Mouse (Mus musculus) cerebral cortex, adult 2 months (tissue): Measurements from ENCODE around the gene C77080.

Source experiments
- WGBS: fragments of 180-500 bp; shearing (Covaris S2); methylation state at CpG from one replicate; pipeline ENCODE4 v1.1.7; 2018; 5-methylcytosine and 5-hydroxymethylcytosine counted together

Gene C77080

GRCm38 (mm10) chr4:129218569-129219175 is 42.5 kb downstream of the C77080 start:
- 55% methylated on average over 7 of the region's 7 CpGs for WGBS

- 67% methylated on average over 3 of the region's 3 CpGs for WGBS
Observed at GRCm38 (mm10) chr4:129212486-129212885, 48.7 kb downstream of the C77080 start.

GRCm38 (mm10) chr4:129211461-129211860 is 49.7 kb downstream of the C77080 start:
- WGBS = 78% methylated on average over 4 of the region's 4 CpGs

DNA sequence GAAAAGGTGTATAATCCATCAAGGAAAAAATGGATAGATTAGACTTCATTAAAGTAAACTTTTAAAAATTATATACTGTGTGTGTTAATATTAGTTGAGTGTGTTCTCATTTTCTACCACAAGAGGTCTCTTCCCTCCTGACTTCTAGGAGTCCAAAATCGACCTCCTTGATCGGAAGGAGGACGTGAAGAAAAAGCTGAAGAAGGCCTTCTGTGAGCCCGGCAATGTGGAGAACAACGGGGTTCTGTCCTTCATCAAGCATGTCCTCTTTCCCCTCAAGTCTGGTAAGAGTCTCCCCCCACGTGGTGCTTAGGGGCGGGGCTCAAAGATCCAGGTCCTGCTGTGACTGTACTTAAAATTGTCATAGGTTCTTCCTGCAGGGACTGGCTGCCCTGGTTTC is 51.7 kb downstream of the C77080 start:
- 35% methylated on average over 7 of the region's 7 CpGs for WGBS

DNA sequence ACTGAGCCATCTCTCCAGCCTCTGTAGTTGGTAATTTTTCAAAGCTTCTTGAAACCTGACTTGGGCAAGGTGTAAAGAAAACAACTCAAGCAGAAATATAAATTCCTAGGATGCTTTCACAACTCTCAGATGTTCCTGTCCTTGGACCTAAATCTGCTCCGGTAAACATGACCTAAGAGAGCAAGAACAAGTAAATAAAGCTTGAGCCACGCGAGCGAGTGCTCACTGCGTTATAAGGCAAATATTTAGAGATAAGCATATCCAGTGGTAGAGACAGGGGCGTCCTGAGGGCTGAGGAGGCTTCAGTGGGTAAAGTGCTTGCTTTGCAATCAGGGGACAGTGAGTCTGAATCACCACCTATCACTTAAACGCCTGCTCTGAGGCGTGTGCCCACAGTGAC is 54.4 kb downstream of the C77080 start:
- 88% methylated on average over 8 of the region's 8 CpGs for WGBS

- WGBS = 57% methylated on average over 10 of the region's 10 CpGs
Observed at GRCm38 (mm10) chr4:129204655-129205054, 56.5 kb downstream of the C77080 start.

GRCm38 (mm10) chr4:129197514-129197913 is 63.7 kb downstream of the C77080 start:
- WGBS = 97% methylated on average over 6 of the region's 6 CpGs

GRCm38 (mm10) chr4:129194280-129194679 is 66.9 kb downstream of the C77080 start:
- WGBS = 100% methylated on average over 1 of the region's 1 CpGs

DNA sequence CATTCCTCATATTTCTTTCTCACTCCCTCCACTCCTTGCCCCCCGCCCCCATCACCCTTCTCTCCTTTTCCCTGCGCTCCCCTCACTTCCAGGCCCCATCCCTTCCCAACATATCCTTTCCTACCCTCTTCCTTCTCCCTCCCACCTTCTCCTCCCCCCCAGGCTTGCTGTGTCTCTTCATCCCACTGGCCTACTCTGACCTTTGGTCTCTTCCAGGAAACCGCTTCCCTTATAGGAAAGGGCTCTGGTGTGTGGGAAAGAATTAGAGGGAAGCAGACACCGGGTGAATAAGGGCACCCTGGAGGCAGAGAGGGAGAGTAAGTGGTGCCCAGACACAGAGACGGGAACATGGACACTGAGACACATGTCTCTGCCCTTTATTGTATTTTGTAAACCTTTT is 69.5 kb downstream of the C77080 start:
- 77% methylated on average over 5 of the region's 5 CpGs for WGBS

DNA sequence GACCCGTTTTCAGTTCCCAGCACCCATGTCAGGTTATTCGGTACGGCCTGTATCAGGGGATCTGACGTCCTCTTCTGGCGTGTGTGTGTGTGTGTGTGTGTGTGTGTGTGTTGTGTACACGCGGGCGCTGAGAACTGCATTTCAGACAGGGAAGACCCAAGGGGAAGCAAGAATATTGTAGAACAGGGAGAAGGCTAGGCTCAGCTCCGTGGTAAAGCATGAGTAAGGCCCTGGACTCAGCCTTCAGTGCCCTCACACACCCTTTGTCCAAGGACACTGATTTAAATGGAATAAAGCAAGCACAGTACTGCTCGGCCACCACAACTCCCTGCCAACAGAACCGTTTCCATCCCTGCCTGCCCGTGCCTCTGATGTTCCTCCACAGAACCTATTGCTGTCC is 70.7 kb downstream of the C77080 start:
- WGBS = under 1% methylated on average over 12 of the region's 12 CpGs

DNA sequence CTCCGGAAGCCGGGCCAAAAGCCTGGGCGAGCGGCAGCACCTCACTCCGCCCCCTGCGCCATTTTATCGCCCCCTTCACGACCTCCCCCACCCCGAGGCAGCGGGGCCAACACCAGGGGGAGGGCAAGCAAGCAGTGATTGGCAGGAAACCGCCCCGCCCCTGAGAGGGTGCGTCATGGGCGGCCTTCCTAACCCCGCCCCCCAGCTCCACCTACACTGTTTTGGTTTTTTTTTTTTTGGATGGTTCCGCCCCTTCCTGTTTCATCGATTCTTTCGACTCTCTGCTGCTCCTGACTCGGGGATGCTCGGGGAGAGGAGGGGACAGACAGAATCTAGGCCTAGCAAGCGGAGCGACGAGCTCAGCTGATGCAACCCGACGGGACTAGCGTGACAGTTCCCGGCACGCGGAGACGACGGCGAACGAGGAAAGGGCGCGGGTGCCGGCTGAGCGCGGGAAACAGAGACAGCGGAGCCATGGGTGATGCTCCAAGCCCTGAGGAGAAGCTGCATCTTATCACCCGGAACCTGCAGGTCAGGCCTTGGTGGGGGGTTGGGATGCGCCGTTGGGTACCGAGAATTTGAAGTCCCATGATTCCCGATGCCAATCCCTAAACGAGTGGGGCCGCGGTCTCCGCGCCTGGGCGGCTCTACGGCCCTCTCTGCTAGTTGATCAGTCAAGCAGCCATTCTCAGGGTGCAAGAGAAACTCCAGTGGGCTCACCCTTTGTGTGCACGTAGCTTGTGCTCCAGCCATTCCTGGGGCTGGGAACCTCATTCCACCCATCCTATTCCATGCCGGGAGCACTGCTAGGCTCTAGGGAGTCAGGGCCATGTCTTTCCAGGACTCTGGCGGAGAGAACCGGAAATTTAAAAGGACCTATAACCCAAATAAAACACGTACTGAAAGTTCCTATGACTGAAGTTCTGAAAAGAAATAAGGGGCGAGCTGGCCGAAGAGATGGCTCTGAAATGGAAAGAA is 71.4 kb downstream of the C77080 start, which contains the start of the genes S100pbp and Yars:
S100pbp (minus strand) TSS at position 186 of the 978 bp plus-strand sequence.
Yars (plus strand) TSS at position 219 of the 978 bp plus-strand sequence.
- WGBS = under 1% methylated on average over 57 of the region's 58 CpGs

GRCm38 (mm10) chr4:129188803-129189541 is 72.2 kb downstream of the C77080 start:
- under 1% methylated on average over 70 of the region's 74 CpGs for WGBS

GRCm38 (mm10) chr4:129188041-129188659 is 73.1 kb downstream of the C77080 start:
- WGBS = 26% methylated on average over 5 of the region's 5 CpGs

- WGBS = 29% methylated on average over 1 of the region's 1 CpGs
Observed at GRCm38 (mm10) chr4:129179560-129179959, 81.6 kb downstream of the C77080 start.

DNA sequence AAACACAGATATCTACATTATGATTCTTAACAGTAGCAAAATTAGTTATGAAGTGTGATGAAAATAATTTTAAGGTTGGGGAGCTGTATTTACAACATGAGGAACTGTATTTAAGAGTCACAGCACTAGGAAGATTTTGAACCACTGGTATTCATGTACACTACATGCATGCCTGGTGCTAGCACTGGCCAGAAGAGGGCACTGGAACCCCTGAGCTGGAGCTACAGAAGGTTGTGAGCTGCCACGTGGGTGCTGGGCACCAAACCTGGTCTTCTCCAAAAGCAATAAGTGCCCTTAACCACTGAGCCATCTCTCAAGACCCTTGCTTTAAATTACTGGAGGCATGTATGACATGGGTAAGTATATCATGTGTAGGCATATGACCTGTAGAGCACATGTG is 88.7 kb downstream of the C77080 start:
- 73% methylated on average over 1 of the region's 1 CpGs for WGBS
